Mouse (Mus musculus) lung, adult 2 months (tissue): ENCODE results near the gene Tifa. TPM values are rescaled to one million over a fixed set of nuclear protein-coding genes. Genes with fewer than 3 reads are reported as not detected.
A peak's percentile ranks its signal among the peaks of the same experiment; 100 is the strongest.
"Not testable (repeated sequence)": the region's sequence is repeated elsewhere in the genome, so short reads cannot be mapped to it uniquely, and the experiment has no call there.

Experiments used
- DNase-seq: peaks from one replicate; pipeline ENCODE4 v3.0.0; 2022
- H3K4me1 ChIP-seq: fragments of 200-500 bp; 2 replicates; pipeline ENCODE4 v1.6.1; 2011; ENCODE audit warnings: low read length; ENCODE audit not compliant: control insufficient read depth, insufficient read depth
- H3K4me3 ChIP-seq: fragments of 200-500 bp; replicated peaks from 2 replicates; pipeline ENCODE3; 2011; ENCODE audit warnings: low read depth, mild to moderate bottlenecking, control low read depth, low read length; ENCODE audit errors: extremely low read depth
- CTCF ChIP-seq: fragments of 200-500 bp; IDR thresholded peaks from 2 replicates; pipeline ENCODE4 v1.5.1; 2011; ENCODE audit warnings: mild to moderate bottlenecking, low read length, control low read depth; ENCODE audit not compliant: insufficient read depth
- POLR2A ChIP-seq: fragments of 200-500 bp; IDR thresholded peaks from 2 replicates; pipeline ENCODE4 v1.6.1; 2011; ENCODE audit warnings: low read depth, mild to moderate bottlenecking, control low read depth, low read length, borderline replicate concordance; ENCODE audit errors: extremely low read depth
- WGBS: fragments of 180-500 bp; shearing (Covaris S2); methylation state at CpG from one replicate; pipeline ENCODE4 v1.1.7; 2018; 5-methylcytosine and 5-hydroxymethylcytosine counted together
- polyA plus RNA-seq: library from polyadenylated mRNA; depleted of rRNA; stranded (reverse); fragments of >200 nt; gene quantifications from 2 replicates; pipeline ENCODE4 v1.2.3, GENCODE M21; 2012

The Tifa gene
- polyA plus RNA-seq, 1 experiment, result 3.2 TPM

DNA sequence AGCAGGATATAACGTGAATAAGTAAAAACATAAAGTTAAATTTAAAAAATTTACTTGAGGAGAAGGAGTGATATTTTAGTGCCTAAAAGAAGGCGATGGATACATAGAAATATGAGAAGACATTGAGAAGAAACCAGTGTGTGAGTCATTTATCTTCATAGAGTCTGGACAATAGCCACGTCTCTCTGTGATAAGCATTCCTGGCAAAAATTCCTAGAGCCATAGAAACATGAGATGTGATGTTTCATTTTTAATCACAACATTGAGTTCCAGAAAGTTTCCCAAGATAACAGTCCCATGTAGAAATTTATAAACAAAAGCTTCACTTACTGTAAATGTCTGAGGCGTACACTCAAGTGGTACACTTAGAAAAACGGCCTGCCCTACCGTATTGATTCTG, 6.7 kb upstream of the Tifa start:
- Histone ChIP-seq H3K4me3 (no peak overlapping the region), H3K4me1 (no peaks in the 10 kb centered on the region)
- DNase-seq, result no peak
- WGBS, result 54% methylated on average over 6 of the region's 6 CpGs
- no peak for TF ChIP-seq POLR2A

DNA sequence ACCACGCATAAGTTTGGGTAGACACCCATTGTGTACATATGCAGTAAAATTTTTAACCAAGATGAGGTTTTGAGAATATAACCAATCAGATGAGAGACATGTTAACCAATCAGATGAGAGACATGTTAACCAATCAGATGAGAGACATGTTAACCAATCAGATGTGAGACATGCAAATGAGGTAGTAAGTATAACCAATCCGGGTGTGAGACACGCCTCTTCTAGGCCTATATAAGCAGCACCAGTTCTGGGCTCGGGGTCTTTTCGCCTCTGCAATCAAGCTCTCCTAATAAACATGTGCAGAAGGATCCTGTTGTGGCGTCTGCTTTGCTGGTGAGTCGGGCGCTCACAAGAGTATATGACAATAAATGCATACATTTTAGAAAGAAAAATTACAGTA, 5.9 kb upstream of the Tifa start:
- H3K4me3 ChIP-seq, DNase-seq, H3K4me1 ChIP-seq: not testable (repeated sequence)
- 93% methylated on average over 8 of the region's 8 CpGs for WGBS

DNA sequence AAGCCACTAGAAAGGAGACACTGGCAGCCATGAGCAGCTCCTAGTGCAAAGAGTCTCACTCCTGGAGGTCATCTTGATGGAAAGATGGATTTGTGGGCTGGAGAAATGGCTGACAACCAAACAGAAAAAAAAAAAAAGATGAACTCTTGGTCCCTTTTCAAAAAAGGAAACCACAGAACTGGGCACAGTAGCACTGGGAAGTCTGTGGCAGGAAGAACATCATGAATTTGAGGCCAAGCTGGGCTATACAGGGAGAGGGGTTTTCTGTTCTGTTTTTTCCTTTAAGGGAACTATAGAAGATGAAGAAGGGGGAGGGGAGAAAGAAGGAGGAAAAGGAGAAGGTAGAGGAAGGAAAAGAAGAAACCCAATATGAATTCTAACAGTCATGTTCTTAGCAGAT, 2.6 kb upstream of the Tifa start:
- Histone ChIP-seq H3K4me3 (no peak overlapping the region), H3K4me1 (no peaks in the 10 kb centered on the region)
- no peak for DNase-seq
- TF ChIP-seq POLR2A (no peak), CTCF (no peak)

DNA sequence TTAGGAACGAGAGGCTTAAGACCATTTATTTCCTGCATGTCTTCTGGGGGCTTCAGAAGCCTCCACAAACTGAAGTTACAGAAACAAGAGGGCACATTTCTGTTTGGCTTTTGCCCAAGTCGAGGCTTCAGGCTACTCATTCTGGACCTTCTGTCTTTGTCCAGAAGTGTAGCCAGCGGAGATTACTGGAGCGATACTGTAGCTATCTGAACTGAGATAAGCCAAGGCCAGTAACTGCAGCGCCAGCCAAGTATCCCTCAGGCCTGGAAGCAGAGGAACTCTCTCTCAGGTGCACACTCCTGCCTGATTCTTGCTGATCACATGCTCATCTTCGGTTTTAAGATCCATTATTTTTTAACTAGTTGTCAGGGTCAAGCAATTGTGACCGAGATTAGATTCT, 1.6 kb upstream of the Tifa start:
- H3K4me1 ChIP-seq, result no peaks in the 10 kb centered on the region
- no peak for DNase-seq
- no peak overlapping the region for H3K4me3 ChIP-seq
- 69% methylated on average over 7 of the region's 7 CpGs for WGBS
- no peak for TF ChIP-seq CTCF
- no peak for TF ChIP-seq POLR2A

- TF ChIP-seq CTCF (no peak), POLR2A (no peak)
- no peak overlapping the region for H3K4me3 ChIP-seq
- H3K4me1 ChIP-seq, result no peaks in the 10 kb centered on the region
- DNase-seq, result no peak
- WGBS, result 43% methylated on average over 8 of the region's 8 CpGs
These were observed 686 bp upstream of the Tifa start for GRCm38 (mm10) chr3:127788919-127789318.

- under 1% methylated on average over 36 of the region's 36 CpGs for WGBS
- DNase-seq, result peak; percentile 26
- TF ChIP-seq CTCF (no peak), POLR2A (no peak)
- Histone ChIP-seq H3K4me3 (peak overlapping the region; percentile 59), H3K4me1 (no peaks in the 10 kb centered on the region)
These were observed 840 bp downstream of the Tifa start for GRCm38 (mm10) chr3:127790234-127791055.

- no peak for TF ChIP-seq CTCF
- no peak for TF ChIP-seq POLR2A
- WGBS, result 6% methylated on average over 15 of the region's 15 CpGs
These were observed 1.5 kb downstream of the Tifa start for GRCm38 (mm10) chr3:127791056-127791483.

DNA sequence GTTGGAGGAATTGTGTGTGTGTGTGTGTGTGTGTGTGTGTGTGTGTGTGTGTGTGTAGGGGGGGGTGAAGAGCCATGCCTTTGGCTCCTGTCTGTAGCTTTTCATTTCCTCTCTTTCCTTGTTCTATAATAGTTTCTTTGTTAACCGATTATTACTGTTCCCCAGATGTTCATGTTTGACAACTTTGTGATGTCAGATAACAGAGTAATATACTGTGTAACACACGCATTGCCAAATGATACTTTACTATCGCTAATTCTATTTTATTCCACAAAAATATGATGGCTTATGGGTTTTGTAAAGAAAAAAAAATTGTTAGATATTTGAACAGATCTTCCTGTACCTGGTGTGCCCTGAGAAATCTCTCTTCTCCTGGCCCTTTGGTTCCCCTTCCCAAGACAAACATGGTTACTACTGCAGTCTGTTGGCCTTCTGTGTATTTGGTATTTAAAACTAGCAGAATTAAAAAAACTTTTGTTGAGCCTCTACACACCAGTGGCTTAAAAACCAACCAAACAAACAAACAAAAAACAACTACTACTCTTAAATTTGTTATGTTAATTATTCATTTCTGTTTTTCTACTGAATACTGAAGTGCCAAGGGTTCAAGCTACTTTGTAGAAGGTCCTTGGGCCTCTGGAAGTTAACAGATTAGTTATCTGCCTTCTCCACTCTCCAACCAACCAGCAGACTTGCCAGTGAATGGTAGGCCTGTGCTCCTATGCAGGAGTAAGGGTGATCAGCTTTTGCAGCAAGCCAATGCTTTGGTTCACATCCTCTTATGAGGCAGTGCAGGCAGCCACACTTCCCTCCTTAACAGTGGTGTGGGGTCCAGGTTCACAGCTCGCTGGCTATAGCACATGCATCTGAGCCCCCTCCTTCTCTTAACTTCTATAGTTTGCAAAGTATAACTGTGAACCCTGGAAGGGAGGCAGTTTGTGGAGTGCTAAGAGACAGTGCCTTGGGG, 2.3 kb downstream of the Tifa start:
- Histone ChIP-seq H3K4me3 (no peak overlapping the region), H3K4me1 (no peaks in the 10 kb centered on the region)
- 47% methylated on average over 4 of the region's 4 CpGs for WGBS
- TF ChIP-seq POLR2A (no peak), CTCF (no peak)
- no peak for DNase-seq

More at GRCm38 (mm10) chr3:127791056-127791483, 1.5 kb downstream of the Tifa start:
- peak overlapping the region; percentile 59 for H3K4me3 ChIP-seq
- no peaks in the 10 kb centered on the region for H3K4me1 ChIP-seq
- DNase-seq, result no peak

- TF ChIP-seq CTCF (no peak), POLR2A (no peak)
- 83% methylated on average over 7 of the region's 7 CpGs for WGBS
- Histone ChIP-seq H3K4me1 (no peaks in the 10 kb centered on the region), H3K4me3 (no peak overlapping the region)
- no peak for DNase-seq
These were observed 3.4 kb downstream of the Tifa start for GRCm38 (mm10) chr3:127793022-127793421.
